Mouse (Mus musculus): Measurements from ENCODE around the gene D6Wsu163e. TPM values are rescaled to one million over a fixed set of nuclear protein-coding genes. Genes with fewer than 3 reads are reported as not detected.

Gene D6Wsu163e
- polyA plus RNA-seq, 1 experiment from 2014 or later, result 18.5 TPM

DNA sequence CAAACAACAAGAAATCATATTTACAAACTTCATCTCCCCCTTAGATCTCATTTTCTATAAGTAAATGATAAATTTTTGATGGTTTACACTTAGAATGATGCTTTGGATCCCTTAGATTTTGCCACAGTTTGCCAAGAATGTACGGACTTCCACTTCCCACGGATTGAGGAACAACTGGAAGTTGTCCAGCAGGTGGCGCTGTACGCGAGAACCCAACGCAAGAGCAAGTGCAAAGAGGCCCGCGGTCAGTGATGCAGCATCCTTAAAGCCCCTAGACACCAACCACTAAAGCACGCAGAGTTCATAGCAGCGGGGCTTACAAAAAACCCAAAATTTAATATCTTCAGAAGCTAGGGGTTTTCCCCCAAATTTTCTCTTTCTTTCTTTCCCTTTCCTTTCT is 16.0 kb downstream of the D6Wsu163e start:
- Histone ChIP-seq H3K36me3 (peaks cover 39% of the 10 kb centered on the region), H3K27ac (no peak overlapping the region), H3K9ac (no peak overlapping the region), H3K4me3 (no peak overlapping the region), H3K9me3 (no peaks in the 10 kb centered on the region), H3K4me2 (no peak overlapping the region), H3K4me1 (no peaks in the 10 kb centered on the region), H3K27me3 (no peaks in the 10 kb centered on the region)
- ATAC-seq (ENCODE audit: insufficient number of reproducible peaks, low FRiP score, low TSS enrichment, low read depth), result no peak
- 8% methylated on average over 10 of the region's 10 CpGs for WGBS

DNA sequence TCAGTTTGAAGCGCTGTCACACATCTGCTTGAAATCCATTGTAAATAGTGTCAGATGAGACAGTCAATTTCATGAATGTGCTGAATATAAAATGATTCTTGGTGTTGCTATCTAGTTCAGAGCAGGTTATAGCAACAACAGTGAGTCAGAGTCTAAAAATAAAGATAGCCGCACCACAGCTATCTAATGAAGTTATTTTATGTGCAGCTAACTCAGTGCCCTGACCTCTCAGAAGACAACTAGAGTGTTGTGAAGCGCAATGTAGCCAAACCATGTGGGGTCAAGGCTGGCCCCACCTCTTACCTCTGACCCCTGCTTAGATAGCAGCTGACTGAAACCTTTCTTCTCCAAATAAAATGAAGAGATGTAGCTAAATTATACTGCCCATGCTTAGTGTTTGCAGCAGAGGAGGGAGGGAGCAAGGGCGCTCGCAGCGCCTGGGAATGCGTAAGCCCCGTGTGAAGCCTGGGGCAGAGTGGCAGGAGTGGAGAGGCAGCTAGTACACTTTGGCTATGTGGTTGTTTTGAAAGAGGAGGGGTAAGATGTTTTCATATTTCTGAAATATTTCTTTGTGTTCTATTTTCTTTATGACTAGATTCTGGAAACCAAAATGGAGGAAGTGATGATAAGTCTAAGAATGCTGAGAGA is 21.7 kb downstream of the D6Wsu163e start:
- Histone ChIP-seq H3K27me3 (no peaks in the 10 kb centered on the region), H3K9me3 (no peaks in the 10 kb centered on the region), H3K36me3 (peaks cover 31% of the 10 kb centered on the region), H3K4me1 (no peaks in the 10 kb centered on the region), H3K9ac (no peak overlapping the region), H3K4me3 (no peak overlapping the region), H3K27ac (no peak overlapping the region), H3K4me2 (no peak overlapping the region)
- no peak for ATAC-seq (ENCODE audit: insufficient number of reproducible peaks, low FRiP score, low TSS enrichment, low read depth)
- WGBS, result 76% methylated on average over 8 of the region's 8 CpGs

DNA sequence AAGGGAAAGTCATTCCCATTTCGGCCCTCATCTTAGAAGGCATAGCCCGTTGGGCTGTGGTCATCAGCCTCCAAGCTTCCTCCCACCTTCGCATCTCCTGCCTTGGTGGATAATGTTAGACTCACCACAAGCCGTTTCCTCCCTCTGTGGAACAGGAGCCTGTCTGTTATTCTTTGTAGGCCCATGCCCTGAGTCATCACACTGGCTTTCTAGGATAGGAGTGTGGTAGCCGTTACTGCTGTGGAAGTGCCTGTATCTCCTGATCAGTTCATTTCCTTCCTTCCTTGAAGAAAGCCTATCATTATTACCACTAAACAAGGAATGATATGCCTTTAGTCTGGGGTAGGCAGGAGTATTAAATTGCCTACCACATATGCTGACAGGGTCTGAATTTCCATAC is 22.9 kb downstream of the D6Wsu163e start:
- H3K4me3 ChIP-seq, result no peak overlapping the region
- 83% methylated on average over 5 of the region's 5 CpGs for WGBS
- H3K27me3 ChIP-seq, result no peaks in the 10 kb centered on the region
- H3K4me1 ChIP-seq, result no peaks in the 10 kb centered on the region
- peaks cover 21% of the 10 kb centered on the region for H3K36me3 ChIP-seq
- no peak overlapping the region for H3K4me2 ChIP-seq
- H3K27ac ChIP-seq, result no peak overlapping the region
- H3K9me3 ChIP-seq, result no peaks in the 10 kb centered on the region
- no peak for ATAC-seq (ENCODE audit: insufficient number of reproducible peaks, low FRiP score, low TSS enrichment, low read depth)
- H3K9ac ChIP-seq, result no peak overlapping the region

DNA sequence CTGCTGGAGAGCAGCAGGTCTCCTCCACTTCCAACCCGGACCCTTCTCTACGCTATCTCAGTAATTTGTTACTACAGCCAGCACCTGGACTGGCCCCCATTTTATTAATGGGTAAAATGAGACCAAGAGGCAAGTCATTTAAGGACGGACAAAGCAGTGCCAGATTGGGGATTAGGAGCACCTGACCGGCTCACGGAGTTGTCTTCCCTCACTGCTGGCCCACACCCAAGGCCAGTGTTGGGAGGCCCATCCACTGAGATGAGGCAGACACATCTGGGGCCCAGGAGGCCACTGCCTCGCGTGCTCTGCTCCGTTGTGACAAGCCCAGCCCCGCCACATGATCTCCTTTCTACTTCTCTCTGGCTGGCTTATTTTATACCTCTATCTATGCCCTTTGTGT is 23.7 kb downstream of the D6Wsu163e start:
- no peak overlapping the region for H3K9ac ChIP-seq
- H3K9me3 ChIP-seq, result no peaks in the 10 kb centered on the region
- H3K36me3 ChIP-seq, result peaks cover 28% of the 10 kb centered on the region
- 65% methylated on average over 9 of the region's 9 CpGs for WGBS
- H3K4me1 ChIP-seq, result no peaks in the 10 kb centered on the region
- H3K27me3 ChIP-seq, result no peaks in the 10 kb centered on the region
- ATAC-seq (ENCODE audit: insufficient number of reproducible peaks, low FRiP score, low TSS enrichment, low read depth), result no peak
- H3K4me2 ChIP-seq, result no peak overlapping the region
- no peak overlapping the region for H3K4me3 ChIP-seq
- no peak overlapping the region for H3K27ac ChIP-seq

DNA sequence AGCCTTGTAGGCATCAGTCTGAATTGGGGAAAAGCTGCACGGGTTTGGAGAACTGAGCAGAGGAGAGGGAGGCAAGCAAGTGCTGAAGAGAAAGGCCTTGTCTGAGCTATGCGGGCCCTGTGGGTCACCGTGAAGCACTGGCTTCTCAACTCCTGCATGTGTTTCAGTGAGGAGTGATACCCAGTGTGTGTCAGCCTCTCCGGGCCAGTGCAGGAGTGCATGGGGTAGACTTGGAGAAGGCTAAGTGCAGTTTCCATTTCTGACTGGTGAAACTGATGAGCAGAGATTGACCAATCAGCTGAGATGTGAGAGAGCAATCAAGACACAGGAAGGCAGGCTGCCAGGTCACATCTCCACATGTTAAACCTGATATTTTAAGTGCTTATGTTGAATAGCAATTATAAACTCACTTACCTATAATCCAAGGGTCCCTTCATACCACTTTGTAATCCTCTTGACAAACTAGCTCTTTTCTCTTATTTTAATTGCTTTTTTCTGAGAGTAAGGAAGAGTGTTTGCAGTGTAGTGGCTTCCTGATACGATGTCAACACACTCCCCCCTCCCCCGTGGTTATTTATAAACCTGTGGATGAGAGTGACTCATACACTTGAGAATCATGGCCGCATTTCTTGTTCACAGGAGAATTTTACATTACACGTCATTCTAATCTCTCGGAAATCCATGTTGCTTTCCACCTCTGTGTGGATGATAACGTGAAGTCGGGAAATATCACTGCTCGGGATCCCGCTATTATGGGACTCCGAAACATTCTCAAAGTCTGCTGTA is 26.7 kb downstream of the D6Wsu163e start:
- WGBS, result 81% methylated on average over 14 of the region's 14 CpGs
- ATAC-seq (ENCODE audit: insufficient number of reproducible peaks, low FRiP score, low TSS enrichment, low read depth), result no peak
- Histone ChIP-seq H3K4me2 (no peak overlapping the region), H3K36me3 (peaks cover 23% of the 10 kb centered on the region), H3K9me3 (no peaks in the 10 kb centered on the region), H3K27me3 (no peaks in the 10 kb centered on the region), H3K9ac (no peak overlapping the region), H3K27ac (no peak overlapping the region), H3K4me3 (no peak overlapping the region), H3K4me1 (no peaks in the 10 kb centered on the region)

DNA sequence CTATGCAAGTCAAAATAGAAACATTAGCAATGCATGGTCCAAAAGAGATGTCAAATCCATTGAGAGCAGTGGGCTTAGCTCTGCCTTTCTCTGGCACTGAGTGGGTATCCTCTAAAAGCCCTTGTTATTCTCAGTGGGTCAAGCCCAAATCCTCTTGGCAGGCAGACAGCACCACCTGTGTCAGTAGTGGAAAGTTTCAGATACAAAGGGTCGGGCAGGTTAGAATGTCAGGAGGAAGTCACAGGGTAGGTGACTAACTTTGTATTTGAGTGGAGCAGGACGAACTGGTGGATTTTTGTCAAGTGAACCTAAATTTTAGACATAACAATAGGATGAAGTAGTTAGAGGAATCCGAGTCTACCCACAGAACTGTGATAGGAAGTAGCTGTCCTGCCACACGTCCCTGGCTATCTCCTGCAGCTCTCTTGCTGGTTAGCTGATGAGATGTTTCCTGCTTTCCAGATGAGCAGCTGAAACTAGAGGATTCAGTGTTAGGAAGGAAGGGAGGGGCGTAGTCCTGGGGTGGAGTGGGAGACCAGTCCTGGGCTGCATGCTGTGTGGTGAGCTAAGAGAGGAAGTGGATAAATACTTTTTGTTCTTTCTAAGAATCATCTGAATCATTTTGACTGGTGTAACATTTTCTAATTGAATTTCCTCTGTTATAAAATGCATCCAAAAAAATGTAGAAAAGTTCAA is 41.9 kb downstream of the D6Wsu163e start:
- Histone ChIP-seq H3K27ac (no peak overlapping the region), H3K27me3 (no peaks in the 10 kb centered on the region), H3K4me3 (no peak overlapping the region), H3K36me3 (no peaks in the 10 kb centered on the region), H3K9ac (no peak overlapping the region), H3K4me2 (no peak overlapping the region), H3K4me1 (no peaks in the 10 kb centered on the region), H3K9me3 (no peaks in the 10 kb centered on the region)
- no peak for ATAC-seq (ENCODE audit: insufficient number of reproducible peaks, low FRiP score, low TSS enrichment, low read depth)
- 56% methylated on average over 5 of the region's 5 CpGs for WGBS

DNA sequence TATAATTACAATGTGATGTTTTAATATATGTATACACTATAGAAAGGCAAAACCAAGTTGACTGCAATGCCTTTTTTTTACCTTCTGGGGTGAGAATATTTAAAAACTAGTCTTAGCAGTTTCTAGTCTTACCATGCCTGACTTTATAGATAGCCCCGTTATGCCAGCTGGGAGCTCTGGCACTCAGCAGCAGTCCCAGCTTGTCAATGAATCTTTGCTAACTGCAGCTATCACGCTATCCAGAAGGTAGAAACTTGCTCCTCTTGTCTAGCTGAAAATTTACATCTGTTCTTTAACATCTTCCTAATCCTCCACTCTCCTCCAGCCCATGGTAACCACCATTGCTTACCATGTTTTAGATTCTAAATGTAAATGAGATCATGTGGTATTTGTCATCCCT is 53.9 kb downstream of the D6Wsu163e start:
- H3K4me2 ChIP-seq, result no peak overlapping the region
- 40% methylated on average over 2 of the region's 2 CpGs for WGBS
- H3K9ac ChIP-seq, result no peak overlapping the region
- no peaks in the 10 kb centered on the region for H3K36me3 ChIP-seq
- H3K27ac ChIP-seq, result no peak overlapping the region
- no peaks in the 10 kb centered on the region for H3K9me3 ChIP-seq
- no peak for ATAC-seq (ENCODE audit: insufficient number of reproducible peaks, low FRiP score, low TSS enrichment, low read depth)
- H3K4me1 ChIP-seq, result no peaks in the 10 kb centered on the region
- H3K27me3 ChIP-seq, result no peaks in the 10 kb centered on the region
- no peak overlapping the region for H3K4me3 ChIP-seq

DNA sequence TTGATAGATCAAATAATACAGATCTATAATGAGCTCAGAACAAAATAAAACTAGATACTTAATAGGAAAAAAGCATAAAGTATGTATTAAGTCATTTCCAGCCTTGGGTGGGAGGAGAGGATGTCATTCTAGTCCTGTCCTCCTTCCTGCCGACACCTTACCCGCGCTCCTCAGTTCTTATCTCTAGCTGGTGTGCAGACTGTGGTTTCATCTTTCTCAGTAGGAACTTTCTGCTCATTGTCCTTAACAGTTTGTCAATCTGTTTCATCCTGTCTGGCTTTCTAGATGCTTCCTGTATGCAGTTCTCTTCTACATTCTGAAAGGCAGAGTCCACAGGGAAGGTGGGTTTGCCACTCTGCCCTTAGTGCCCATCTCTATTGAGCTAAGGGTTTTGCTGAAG is 55.7 kb downstream of the D6Wsu163e start:
- no peaks in the 10 kb centered on the region for H3K27me3 ChIP-seq
- no peaks in the 10 kb centered on the region for H3K9me3 ChIP-seq
- H3K9ac ChIP-seq, result no peak overlapping the region
- H3K4me3 ChIP-seq, result no peak overlapping the region
- H3K4me2 ChIP-seq, result no peak overlapping the region
- no peak overlapping the region for H3K27ac ChIP-seq
- WGBS, result 79% methylated on average over 3 of the region's 3 CpGs
- H3K36me3 ChIP-seq, result no peaks in the 10 kb centered on the region
- no peak for ATAC-seq (ENCODE audit: insufficient number of reproducible peaks, low FRiP score, low TSS enrichment, low read depth)
- no peaks in the 10 kb centered on the region for H3K4me1 ChIP-seq

DNA sequence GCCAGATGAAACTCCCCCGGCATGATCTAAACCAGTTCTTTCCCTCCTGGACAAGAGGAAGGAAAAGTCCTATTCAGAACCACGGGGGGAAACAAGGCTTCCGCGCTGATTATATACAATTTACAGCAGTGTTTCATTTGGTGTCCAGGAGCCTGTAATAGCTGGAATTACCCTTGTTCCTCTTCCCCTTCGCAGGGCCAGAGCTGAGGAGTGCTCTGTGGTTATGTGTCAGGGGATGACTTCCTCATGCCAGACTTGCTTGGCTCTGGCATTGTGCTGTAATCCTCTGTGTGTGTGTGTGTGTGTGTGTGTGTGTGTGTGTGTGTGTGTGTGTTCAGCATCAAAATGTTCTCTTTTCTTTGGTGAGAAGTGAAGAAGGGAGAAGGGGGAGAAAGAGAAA is 56.6 kb downstream of the D6Wsu163e start:
- H3K4me3 ChIP-seq, result no peak overlapping the region
- H3K27ac ChIP-seq, result no peak overlapping the region
- no peak overlapping the region for H3K9ac ChIP-seq
- ATAC-seq (ENCODE audit: insufficient number of reproducible peaks, low FRiP score, low TSS enrichment, low read depth), result no peak
- H3K4me1 ChIP-seq, result no peaks in the 10 kb centered on the region
- H3K27me3 ChIP-seq, result no peaks in the 10 kb centered on the region
- no peak overlapping the region for H3K4me2 ChIP-seq
- 60% methylated on average over 5 of the region's 5 CpGs for WGBS
- H3K36me3 ChIP-seq, result no peaks in the 10 kb centered on the region
- no peaks in the 10 kb centered on the region for H3K9me3 ChIP-seq

DNA sequence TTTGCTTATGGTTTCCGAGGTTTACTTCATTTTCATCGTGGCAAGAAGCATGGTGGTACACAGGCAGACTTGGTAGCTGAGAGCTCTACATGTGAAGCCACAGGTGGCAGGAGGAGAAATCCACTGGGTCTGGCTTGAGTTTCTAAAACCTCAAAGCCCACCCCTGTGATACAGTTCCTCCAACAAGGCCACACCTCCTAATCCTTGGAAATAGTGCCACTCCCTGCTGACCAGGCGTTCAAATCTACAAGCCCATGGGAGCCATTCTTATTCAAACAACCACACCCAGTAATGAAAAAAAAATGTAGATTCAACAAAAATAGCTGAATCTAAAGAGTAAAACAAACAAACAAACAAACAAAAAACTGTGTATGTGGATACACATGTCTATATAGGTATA is 65.9 kb downstream of the D6Wsu163e start:
- no peaks in the 10 kb centered on the region for H3K27me3 ChIP-seq
- no peak overlapping the region for H3K27ac ChIP-seq
- H3K4me3 ChIP-seq, result no peak overlapping the region
- H3K9ac ChIP-seq, result no peak overlapping the region
- no peaks in the 10 kb centered on the region for H3K9me3 ChIP-seq
- no peak overlapping the region for H3K4me2 ChIP-seq
- no peaks in the 10 kb centered on the region for H3K4me1 ChIP-seq
- H3K36me3 ChIP-seq, result no peaks in the 10 kb centered on the region
- WGBS, result 89% methylated on average over 3 of the region's 3 CpGs
- no peak for ATAC-seq (ENCODE audit: insufficient number of reproducible peaks, low FRiP score, low TSS enrichment, low read depth)

DNA sequence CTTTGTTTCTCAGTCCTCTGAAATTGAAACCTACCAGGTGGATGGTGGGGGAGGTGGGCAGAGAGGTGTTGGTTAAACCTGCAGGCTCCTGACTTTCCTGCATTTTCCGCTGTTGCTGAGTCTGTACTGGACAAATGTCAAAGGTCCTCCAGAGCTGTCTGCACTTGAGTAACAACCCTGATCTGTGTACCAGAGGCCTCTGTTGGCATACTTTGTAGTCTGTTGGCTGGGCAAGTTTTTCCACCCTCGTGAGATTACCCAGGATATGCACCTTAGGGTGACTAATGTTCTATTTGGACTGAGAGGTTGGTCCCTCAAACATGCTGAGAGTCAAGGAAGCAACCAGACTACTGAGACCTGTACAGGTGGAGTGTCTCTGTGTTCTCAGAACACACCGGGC is 66.8 kb downstream of the D6Wsu163e start:
- Histone ChIP-seq H3K36me3 (no peaks in the 10 kb centered on the region), H3K4me1 (no peaks in the 10 kb centered on the region), H3K4me2 (no peak overlapping the region), H3K9me3 (no peaks in the 10 kb centered on the region), H3K27ac (no peak overlapping the region), H3K27me3 (no peaks in the 10 kb centered on the region), H3K9ac (no peak overlapping the region), H3K4me3 (no peak overlapping the region)
- ATAC-seq (ENCODE audit: insufficient number of reproducible peaks, low FRiP score, low TSS enrichment, low read depth), result no peak
- WGBS, result 83% methylated on average over 3 of the region's 3 CpGs

DNA sequence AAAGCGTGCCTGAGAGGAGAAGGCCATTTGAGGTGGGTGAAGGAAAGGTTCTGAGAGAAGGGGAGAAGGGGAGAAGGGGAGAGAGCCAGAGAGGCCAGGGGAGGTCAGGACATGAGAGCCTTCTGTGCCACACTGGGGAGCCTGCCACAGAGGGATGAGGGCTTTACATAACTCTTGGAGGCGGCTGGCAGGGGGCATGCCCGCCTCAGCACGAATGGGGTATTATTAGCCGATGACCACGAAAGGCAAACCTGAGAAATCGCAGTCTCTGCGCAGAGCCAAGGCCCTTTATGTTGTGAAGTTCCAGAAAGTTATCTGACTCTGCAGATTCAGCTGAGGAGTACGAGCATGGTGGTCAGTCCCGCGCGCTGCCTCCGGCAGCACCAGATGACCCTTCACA is 70.3 kb downstream of the D6Wsu163e start:
- Histone ChIP-seq H3K4me3 (no peak overlapping the region), H3K4me2 (no peak overlapping the region), H3K4me1 (no peaks in the 10 kb centered on the region), H3K9ac (no peak overlapping the region), H3K27me3 (no peaks in the 10 kb centered on the region), H3K9me3 (no peaks in the 10 kb centered on the region), H3K27ac (no peak overlapping the region), H3K36me3 (no peaks in the 10 kb centered on the region)
- no peak for ATAC-seq (ENCODE audit: insufficient number of reproducible peaks, low FRiP score, low TSS enrichment, low read depth)
- whole genome bisulfite sequencing, result 85% methylated on average over 13 of the region's 13 CpGs

Measured in limb, embryonic 15.5 days (tissue).